Mouse (Mus musculus): ENCODE measurements around the gene Rad21l.

Rad21l gene

DNA sequence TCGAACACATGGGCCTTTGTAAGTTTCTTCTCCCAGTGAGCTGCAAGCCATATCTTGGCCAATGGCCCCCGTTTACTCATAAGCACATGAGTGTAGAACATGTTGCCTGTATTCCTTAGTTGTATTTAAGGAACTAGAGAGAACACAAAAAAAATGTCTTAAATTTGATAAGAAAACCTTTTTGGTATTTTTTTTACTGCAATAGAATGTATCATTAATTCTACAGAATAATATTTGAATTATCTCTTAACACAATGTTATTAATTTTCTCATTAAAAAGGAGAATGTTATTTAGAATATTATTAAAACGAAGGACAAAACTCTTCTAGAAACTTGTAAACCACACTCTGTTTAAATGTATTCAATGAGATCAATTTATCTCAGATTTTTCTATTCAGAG is at the start of gene Rad21l:
Gene Rad21l (minus strand): TSS at position 101 of the 400 bp plus-strand sequence.
- DNase-seq = no peak

DNA sequence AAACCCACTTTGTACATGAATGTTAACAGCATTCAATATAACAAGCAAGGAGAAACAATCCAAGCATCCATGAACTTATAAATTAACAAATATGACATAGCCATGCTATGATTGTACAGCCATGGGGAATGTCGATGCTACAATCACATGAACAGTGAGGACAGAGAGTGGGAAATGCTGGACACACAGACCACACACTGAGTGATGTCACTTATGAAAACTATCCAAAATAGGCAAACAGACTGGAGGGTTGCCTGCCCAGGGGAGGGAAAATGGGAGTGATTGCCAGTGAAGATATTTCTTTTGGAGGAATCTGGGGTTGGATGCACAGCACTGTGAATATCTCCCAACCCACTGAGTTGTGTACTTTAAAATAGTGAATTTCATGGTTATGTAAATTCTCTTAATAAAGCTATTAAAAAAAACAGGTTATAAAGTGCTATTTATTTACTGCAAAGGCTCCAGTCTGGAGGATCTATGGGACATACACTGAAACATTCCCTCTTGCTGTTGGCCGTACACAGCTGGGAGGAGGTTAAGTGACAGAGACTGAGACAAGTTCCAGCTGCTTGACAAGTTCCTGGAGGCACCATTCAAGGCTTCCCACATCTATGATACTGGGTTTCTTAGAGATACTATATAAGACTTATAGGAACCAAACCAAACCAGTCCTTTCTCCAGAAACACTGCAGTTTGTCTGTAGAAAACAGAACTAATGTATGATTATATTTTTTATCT is 48.2 kb upstream of the Rad21l start:
- no peak for DNase-seq

DNA sequence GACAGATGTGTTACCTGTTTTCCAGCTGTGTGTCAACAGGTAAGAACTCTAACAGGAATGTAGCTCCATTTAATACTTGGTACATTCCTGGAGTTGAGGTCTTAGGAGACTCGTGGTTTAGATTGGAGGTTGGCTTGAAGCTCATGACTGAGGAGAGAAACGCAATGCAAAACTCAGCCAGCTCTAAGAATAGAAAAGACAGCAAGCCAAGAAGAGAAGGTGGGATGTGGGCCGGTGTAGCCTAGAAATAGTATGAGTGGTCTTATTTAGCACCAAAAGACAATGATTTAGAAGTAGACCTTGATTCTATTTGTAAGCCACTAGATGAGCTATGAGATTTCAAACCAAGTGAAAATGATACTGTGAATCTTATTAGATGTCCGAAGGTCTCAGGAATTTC is 47.2 kb upstream of the Rad21l start:
- no peak for DNase-seq

DNA sequence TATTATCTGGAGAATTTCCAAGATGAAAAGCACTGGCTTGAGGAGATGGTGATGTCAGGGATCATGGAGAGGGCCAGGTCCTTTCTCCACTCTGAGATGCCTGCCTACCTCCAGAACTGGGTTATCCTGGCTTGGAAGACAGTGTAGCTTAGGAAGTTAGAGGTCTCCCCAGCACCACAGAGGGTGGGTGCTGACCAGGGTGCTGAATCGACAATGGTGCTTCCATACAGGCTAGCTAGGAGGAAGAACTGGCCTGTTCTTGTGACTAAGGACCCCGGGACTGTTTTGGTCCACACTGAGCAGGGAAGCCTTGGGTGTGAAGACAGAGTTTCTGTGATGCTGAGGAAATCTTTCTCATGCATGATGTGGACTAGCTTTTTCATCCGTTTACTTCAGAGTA is 44.3 kb upstream of the Rad21l start:
- peak in 1 of 2 experiments; percentile 24 for DNase-seq

DNA sequence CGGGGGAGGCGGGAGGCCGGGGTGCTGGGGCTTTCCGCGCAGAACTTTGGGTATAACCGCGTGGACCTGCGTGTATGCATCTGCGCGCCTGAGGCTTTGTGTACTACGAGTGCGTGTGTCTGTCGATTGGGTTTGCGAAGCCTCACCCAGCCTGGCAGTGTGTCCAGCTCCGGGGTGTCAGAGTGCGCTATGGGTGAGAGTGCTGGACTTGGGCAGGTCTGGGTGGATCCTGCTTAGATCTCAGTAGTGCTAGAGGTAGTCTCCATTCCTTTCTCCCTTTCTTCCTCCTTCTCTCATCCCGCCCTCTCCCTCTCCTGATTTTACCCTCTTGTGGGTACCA is 34.5 kb upstream of the Rad21l start:
- no peak for DNase-seq

DNA sequence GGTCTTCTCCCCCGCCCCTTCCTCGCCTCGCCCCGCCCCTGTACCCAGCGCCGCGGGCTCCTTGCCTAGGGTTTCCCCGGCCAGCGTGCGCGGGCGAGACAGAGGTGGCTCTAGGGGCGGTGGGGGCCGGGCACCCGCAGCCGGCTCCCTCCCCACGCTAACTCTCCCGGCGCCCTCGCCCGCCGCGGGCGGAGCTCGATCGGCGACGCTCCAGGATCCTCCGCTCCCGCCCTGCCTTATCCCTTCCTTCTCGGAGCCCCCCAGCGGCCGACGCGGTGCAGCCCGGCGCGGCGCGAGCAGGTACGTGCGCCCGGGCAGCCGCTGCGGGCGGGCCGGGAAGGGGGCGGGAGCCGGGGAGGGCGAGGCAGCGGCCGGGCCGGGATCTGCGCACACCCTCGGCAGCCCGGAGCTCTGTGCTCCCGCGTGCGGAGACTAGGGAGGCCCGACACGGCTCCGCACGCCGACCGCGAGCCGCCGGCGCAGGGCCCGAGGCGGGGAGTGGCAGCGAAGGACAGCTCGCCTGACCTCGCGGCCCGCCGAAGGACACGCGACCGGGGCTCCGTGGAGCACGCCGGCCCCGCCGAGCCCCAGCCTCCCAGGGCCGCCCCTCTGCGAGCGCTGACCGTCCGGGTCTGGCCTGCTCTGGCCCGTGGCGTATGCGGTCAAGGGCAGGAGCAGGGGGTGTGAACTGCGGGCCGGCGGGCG is 34.0 kb upstream of the Rad21l start:
- DNase-seq = peak; percentile 36 to 53

DNA sequence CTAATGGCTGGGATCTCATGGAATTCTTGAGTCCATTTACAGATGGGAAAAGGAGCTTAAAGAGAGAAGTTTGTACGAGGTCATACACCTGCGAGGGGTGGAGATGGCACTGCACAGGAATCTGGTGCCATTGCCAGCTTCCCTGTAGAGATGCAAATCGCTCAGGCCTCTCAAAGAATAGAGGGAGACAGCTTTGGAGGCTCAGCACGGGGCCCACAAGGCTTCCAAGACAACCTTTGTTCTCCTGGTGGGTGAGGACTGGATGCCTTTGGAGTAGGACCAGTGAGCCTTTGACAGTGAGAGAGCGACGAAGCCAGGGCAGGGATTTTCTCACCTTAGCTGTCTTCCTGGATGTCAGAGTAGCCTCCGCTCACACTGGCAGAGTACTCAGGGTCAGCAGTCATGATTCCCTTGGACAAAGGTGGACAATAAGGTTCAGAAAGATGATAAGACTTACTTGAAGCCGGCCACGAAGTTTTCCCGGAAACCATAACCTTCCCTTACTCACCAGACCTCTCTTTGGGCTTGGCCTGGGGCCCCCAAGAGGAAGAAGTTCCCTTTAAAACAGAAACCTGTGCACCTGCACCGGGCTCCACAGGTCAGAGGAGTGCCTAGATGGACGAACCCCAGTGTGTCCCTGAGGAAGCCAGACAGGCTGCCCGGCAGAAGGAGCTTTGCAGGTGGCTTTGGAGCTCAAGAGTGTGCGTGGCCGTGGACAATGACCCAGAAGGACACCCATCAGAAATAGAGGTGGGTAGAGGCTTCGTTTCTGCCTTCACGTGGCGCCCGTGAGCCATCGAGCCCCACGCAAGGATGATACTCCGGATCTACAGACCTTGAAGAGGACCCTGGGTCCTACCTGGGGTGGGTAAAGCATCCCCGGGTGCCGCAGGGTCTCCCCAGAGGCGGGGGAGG is 33.2 kb upstream of the Rad21l start, which contains the start of gene Tmem74b:
Gene Tmem74b (plus strand): TSS at position 778 of the 915 bp plus-strand sequence.
- no peak for DNase-seq

DNA sequence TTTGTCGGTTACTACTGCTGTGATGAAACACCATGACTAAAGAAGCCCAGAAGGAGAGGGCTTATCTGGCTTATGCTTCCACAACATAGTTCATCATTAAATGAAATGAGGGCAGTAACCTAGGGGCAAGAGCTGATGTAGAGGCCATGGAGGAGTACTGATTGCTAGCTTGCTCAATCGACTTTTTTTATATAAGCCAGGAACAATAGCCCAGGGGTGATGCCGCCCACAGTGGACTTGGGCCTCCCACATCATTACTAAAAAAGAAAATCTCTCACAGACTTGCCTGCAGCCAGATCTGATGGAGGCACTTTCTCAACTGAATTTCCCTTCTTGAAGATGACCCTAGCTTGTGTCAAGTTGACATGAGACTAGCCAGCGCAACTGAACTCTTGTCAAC is 14.6 kb upstream of the Rad21l start:
- no peak for DNase-seq

DNA sequence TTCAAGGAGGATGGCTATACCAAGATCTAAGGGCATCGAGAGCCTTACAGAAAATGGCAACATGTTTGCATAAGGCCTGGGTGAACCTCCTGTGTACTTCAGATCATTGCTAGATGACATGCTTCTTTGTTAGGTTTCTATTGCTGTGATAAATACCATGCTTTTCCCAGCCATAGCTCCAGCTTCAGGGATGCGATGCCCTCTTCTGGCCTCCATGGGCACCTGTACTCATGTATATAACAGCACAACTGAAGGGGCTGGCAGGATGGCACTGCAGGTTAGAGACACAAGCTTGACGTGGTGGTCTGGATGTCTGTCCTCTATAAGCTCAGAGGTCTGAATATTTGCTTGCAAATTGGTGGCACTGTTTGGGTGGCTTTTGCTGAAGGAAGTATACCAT is 14.0 kb upstream of the Rad21l start:
- peak in 1 of 2 experiments; percentile 27 for DNase-seq

DNA sequence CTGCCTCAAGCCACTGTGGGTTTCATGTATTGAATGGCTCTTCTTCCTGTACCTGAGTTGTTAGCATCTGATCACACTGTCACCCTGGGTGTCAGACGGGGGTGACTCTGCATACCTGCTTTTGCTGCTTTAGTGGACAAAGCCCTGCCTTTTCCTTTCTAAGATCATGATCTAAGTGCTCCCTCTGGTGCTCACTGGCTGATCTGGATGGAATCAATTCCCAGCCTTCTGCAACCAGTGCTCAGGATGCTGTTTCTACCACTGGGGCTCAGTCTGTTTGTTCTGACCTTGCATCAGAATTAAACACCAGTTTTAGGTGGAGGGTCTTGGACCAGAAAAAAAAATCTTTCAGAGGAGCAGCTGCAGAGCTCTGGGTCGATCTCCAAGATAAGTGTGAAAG is 7.9 kb upstream of the Rad21l start:
- no peak for DNase-seq

DNA sequence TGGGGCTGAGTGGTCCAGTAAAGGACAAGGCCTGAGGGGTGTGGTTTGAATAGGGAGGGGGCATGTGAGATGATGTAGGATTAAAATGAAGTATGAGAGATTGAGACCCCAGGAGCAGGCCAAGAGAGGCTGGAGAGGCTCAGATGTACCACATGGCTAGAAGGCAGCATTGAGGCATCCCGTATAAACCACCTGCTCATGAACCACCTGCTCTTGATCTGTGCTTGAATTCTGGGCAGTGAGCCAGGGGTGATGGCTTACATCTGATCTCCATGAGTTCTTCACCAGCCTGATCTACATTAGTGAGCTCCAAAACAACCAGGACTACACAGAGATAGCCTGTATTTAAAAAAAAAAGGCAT is 2.6 kb upstream of the Rad21l start:
- DNase-seq = no peak

DNA sequence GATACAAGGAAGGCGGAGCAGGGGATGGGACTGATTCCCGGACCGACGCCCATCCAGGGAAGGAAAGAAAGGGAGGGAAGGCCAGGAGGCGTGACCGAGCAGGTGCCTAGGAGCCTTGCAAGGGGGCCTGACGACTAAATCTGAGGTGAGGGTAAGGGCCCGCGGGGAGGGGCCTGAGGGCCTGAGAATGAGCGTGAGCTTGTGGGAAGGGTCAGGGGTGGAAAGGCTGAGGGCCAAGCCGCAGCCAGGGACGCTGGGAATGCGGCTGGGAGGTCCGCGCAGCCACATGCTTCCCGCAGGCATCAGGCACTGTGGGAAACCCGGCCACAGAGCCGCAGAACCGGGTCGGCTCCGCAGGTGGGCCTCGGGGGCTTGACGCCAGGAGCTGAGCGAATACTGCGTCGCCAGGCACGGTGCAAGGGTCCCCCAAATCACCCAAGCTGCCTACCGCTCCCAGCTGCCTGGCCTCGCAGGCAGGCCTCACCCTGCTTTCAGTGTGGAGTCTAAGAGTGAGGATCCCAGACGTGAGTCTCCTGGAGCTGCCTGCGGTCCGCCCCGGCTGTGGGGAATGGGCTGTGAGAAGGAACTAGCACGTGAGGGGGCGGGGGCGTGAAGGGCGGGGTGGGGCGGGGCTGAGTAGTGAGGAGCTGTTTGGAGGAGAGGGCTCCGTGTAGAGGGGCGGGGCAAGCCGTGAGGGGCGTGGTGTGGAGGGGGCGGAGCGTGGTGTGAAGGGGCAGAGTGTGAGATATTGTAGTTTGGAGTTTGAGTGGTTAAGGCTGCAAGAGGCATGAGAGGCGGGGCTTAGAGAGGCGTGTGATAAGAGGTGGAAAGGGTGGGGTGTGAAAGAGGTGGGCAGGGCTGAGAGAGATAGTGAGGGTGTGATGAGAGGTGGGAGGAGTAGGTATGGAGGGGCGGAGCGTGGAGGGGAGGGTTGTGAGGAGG is 2.0 kb upstream of the Rad21l start:
- DNase-seq = no peak

DNA sequence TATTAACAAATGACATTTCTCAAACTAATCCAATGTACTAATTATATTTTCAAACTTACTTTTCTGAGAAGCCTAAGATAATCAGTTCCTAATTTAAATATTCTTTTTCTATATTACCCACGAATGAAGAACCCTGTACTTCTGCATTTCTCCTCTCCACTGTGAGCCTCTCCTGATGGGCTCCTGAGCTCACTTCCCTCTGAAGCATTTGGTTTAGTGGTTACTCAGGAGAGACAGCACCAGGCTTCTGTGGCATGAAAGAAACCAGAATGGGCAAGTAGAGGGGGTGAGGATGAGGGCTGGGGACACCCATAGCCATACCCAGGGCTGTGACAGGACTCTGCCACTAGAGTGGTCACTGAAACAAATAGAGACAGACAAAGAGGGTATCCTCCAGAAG is 16.3 kb downstream of the Rad21l start:
- no peak for DNase-seq

DNA sequence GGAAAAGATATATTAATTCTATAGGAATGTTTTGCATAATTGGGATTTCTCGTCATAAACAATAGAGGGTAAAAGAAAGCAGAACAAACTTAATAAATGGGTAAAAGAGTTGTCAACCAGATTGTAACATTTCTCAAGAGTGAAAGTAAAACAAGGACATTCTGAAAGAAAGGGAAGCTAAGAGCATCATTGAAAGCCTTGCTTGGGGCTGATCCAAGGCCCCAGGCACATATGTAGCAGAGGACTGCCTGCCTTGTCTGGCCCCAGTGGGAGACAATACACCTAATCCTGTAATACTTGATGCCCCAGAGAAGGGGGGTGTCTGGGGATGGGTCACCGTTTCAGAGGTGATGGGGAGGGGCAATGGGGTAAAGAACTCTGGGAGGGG is 32.3 kb downstream of the Rad21l start:
- no peak for DNase-seq

DNA sequence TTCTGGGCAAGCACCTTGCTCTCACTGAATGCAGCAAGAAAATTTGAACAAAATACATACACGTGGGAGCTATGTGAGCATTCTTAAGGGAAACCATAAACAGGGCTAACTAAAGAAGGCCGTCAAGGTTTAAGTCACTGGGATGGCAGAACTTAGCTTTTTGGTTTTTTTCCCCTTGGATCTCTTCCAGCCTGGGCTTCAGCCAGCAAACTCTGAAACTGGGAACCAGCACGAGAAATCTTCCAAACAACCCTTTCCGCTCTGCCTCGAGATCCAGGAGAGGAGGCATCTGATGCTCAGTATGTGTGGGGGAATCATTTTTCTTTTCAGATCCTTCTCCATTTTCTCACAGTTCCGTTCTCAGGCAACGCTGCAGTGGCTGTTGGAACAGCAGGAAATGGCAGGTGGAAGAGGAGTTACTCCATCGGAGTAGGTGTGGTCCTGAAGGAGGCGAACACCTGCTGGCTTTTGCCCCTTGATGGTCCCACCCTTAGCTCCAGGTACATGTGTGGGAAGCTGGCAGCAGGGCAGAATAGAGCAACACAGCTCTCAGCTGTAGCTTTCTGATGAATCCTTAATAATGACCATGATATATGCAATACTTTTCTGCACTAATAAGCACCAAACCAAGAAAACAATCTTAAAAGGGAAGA is 32.8 kb downstream of the Rad21l start:
- DNase-seq = no peak

DNA sequence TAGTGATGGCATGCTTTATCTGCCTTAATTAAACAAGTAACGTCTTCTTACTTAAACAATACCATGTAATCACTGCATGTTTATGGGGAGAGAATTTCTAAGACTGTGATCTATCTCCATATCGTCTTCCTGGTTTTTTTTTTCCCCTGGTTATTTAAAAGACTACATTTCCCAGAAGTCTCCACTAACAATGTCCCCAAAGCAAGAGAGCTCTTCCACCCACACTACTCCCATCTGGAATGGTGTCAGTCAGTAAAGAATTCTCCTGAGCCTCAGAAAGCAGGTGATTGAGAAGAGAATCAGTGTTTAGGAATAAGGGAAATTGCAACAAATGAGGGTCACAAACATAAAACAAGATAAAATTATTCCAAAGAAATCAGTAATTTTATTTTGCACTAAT is 33.4 kb downstream of the Rad21l start:
- no peak for DNase-seq

DNA sequence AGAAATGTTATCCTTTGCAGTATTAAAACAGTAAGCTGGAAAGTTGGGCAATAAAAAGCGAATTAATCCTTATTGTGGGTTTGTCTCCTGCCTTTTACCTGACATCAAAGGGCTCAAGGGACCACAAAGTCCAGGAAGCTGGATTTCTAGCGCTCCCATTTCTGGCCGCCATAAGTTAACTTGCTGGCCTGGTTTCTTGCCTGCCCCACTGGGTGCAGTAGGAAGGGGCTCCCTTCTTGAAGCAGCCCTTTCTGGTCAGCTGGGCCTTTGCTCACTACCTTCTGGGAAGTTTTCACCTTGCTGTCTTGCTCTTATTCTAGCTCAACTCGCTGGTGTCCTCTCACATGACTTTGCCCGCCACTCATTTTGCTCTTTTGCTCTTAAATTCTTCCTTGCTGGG is 35.4 kb downstream of the Rad21l start:
- no peak for DNase-seq

DNA sequence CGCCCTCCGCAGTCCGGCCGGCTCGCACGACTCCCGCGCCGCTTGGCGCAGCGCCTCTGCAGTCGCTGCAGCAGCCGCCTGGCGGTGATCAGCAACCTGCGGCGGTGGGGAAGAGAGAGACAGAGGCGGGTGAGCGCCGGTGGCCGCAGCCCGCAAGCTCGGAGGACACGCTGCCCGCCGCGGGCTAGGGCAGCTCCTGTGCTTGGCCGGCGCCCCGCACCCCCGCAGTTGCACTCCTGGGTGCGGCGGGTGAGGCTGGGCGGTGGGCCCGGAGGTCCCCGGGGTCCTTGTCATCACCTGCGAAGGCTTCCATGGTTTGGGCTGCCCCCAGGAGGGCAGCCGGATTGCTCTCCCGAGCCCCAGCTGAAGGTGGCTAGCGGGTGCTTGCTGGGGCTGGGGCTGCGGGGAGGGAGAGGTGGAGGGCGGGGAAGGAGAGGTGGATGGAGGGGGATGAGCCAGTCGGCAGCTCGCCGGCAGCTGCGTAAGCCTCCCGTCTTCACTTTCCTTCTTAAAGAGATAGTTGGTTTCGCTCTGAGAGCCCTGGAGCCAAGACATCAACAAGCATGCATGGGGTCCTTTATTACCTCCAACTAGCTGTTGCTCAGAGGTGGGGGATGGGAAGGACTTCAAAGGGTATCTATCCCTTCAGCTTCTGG is 36.0 kb downstream of the Rad21l start, which contains the start of gene Snph:
Gene Snph (minus strand): TSS at position 435 of the 656 bp plus-strand sequence.
- DNase-seq = peak; percentile 62 to 68

DNA sequence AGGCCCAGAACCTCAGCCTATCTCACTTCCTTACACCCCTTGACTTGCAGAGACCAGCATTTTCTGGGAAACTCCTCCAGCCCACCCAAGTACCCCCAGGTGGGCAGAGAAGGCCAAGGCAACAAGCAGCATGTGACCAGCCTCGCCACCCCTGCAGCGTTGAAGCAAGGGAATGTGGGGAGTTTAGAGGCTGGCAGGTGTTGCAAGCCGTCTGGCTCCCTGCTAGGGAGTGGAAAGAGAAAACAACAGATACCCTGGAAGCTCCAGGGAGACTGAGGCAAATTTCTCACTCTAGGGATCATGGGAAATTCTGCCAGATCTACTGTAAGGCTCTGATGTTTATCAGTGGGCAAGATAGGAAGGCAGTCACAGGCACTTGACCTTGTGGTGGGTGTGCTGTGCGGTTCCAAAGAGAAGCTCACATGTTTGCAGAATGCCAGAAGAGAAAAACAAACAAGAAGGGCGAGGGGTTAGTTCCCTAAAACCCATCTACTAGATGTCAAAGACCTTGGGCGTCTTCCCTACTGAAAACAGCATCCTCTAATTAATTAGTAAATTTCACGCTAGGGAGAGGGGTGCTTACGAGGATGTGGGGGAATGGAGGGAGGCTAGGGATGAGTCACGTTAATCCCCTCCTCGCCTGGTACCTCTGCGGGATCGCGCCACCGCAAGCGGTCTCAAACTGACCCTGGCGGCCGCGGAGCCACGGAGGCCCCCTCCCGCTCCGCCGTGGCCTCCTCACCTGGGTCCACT is 36.8 kb downstream of the Rad21l start:
- DNase-seq = no peak

DNA sequence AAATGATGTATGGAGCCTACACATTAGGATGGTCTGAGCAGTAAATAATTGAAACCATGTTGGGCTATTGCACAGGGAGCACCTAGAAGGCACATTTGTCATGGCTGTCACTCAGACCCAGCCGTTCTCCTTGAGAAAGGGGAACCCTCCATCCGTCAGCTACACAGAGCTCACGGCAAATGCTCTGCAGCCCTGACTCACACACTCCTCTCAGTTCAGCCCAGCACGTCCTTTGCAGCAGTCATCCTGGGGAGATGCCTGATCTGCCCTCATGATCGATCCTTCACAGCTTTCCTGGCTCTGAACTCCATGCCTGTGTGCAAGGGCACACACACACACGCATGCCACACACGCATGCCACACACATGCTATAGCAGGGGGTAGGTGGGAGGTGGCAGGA is 39.0 kb downstream of the Rad21l start:
- no peak for DNase-seq

DNA sequence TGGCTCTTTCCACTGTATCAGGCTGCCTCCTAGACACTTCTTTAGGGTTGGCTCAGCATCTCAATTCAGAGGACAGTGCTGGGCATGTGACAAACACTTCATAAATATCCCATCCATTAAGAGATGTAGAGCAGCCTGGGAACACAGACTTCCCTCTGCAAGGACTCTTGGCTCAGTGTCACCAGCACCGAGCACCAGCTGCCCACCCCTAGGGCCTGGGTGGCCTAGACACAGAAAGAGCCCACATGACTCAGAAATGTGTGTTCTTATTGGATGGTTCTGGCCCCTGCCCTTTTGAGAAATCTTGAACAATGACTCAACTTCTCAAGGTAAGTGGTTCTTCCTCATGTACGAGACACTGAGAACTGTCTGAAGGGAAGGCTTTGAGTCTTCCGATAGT is 40.3 kb downstream of the Rad21l start:
- DNase-seq = no peak

All from lung, postnatal 4 days (tissue).